Mouse (Mus musculus) erythroblast, embryonic 14.5 days (primary cell): ENCODE data around the gene Slc5a11.

Experiments
- GATA1 ChIP-seq: IDR thresholded peaks from 2 replicates; pipeline ENCODE4 v1.6.1; 2012; ENCODE audit warnings: low read length, inconsistent platforms, mixed read lengths
- TAL1 ChIP-seq: IDR thresholded peaks from 3 replicates; pipeline ENCODE4 v1.6.1; 2012; ENCODE audit warnings: low read length, inconsistent platforms, mixed read lengths

DNA sequence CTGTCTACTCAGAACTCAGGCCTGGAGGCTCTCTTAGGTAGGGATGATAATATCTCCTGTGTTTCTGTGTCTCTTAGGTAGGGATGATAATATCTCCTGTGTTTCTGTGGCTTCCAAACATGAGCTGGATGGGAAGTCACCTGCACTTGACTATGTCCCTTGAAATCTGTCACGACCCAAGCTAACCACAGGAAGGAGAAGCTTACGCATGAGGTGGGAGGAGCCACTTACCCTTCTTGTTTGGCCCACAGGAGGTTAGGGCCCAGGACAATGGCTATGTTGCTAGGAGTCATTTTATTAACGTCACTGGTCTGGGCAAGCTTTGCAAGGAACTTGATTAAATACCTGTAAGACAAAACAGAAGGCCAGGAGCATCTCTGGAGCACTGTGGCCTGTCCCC, 85.7 kb downstream of the Slc5a11 start:
- no peak for TF ChIP-seq GATA1
- no peak for TF ChIP-seq TAL1
